Mouse (Mus musculus): ENCODE measurements around the gene Adgrl3. TPM values are rescaled to one million over a fixed set of nuclear protein-coding genes. Genes with fewer than 3 reads are reported as not detected.

The Adgrl3 gene
- polyA plus RNA-seq, 1 experiment from 2014 or later, result 19.4 TPM

- no peak overlapping the region for H3K4me3 ChIP-seq (ENCODE audit: low read depth, low read length)
- H3K36me3 ChIP-seq (ENCODE audit: control insufficient read depth, insufficient read depth, low read length), result no peaks in the 10 kb centered on the region
- peaks cover 32% of the 10 kb centered on the region for H3K27me3 ChIP-seq (ENCODE audit: control insufficient read depth, insufficient read depth, low read length)
- no peak for DNase-seq (ENCODE audit: low spot score)
- no peak overlapping the region for H3K27ac ChIP-seq (ENCODE audit: low read depth, low read length)
- WGBS, result 49% methylated on average over 17 of the region's 17 CpGs
- H3K9me3 ChIP-seq (ENCODE audit: control insufficient read depth, low read length), result no peaks in the 10 kb centered on the region
- no peak overlapping the region for H3K9ac ChIP-seq (ENCODE audit: low read length)
- no peak for ATAC-seq (replicated peaks; ENCODE audit: low FRiP score)
- 0 out of 2 replicates have a peak overlapping the region, but pooled peaks have one; percentile 21 for H3K4me2 ChIP-seq (ENCODE audit: low read depth, low read length, severe bottlenecking)
- H3K4me1 ChIP-seq (replicated peaks; ENCODE audit: control insufficient read depth, insufficient read depth, low read length), result peaks cover 11% of the 10 kb centered on the region; the same call in 1 of the 2 replicates
These were observed 4.2 kb downstream of the Adgrl3 start for GRCm38 (mm10) chr5:81023923-81024715.

DNA sequence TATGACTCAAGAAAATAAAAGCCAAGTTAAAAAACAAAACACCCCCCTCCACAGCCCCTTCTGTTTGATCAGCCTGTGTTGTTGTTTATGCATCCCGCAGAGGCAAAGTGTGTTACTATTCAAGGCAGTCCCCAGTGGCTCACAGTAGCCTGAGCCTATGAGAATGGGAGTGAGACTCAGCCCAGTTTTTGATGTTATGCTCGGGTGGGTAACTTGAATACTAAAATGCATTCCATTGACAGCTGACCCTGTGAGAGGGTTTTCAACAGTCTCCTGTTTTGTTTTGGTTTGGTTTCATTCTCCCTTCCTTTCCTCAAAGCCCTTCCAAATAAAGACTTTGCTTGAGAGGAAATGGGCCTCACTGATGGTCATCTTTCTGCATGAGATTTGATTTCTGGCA, 8.9 kb downstream of the Adgrl3 start:
- Histone ChIP-seq H3K4me3 (ENCODE audit: low read depth, low read length) (no peak overlapping the region), H3K9me3 (ENCODE audit: control insufficient read depth, low read length) (no peaks in the 10 kb centered on the region), H3K36me3 (ENCODE audit: control insufficient read depth, insufficient read depth, low read length) (no peaks in the 10 kb centered on the region), H3K4me1 (replicated peaks; ENCODE audit: control insufficient read depth, insufficient read depth, low read length) (0 out of 2 replicates have a peak, but pooled peaks cover 7% of the 10 kb centered on the region), H3K27me3 (ENCODE audit: control insufficient read depth, insufficient read depth, low read length) (peaks cover 39% of the 10 kb centered on the region), H3K4me2 (ENCODE audit: low read depth, low read length, severe bottlenecking) (no peak overlapping the region), H3K27ac (ENCODE audit: low read depth, low read length) (no peak overlapping the region), H3K9ac (ENCODE audit: low read length) (no peak overlapping the region)
- 9% methylated on average over 2 of the region's 2 CpGs for WGBS
- DNase-seq (ENCODE audit: low spot score), result no peak
- ATAC-seq (replicated peaks; ENCODE audit: low FRiP score), result peak; percentile 87

DNA sequence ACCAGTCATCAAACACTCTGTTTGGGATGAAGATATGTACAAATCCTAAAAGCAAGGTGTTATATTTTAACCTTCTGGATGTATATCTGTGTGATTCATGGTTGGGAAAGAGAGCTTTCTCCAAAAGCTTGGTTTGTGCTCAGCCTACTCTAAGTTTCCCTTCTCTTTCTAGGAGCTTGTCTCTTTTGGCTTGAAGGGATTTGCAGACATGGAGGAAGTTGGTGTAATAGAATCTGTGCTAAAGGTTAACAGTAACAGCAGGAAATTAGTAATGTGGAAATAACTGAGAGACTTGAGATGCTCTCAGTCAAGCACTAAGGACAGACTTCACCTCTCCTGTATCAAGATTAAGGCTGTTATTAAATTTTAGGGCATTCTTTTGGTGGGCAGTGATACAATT, 17.2 kb downstream of the Adgrl3 start:
- H3K9me3 ChIP-seq (ENCODE audit: control insufficient read depth, low read length), result no peaks in the 10 kb centered on the region
- H3K9ac ChIP-seq (ENCODE audit: low read length), result no peak overlapping the region
- no peak overlapping the region for H3K27ac ChIP-seq (ENCODE audit: low read depth, low read length)
- no peaks in the 10 kb centered on the region for H3K36me3 ChIP-seq (ENCODE audit: control insufficient read depth, insufficient read depth, low read length)
- no peaks in the 10 kb centered on the region for H3K4me1 ChIP-seq (replicated peaks; ENCODE audit: control insufficient read depth, insufficient read depth, low read length)
- peaks cover 2% of the 10 kb centered on the region; the same call in 1 of the 2 replicates for H3K27me3 ChIP-seq (ENCODE audit: control insufficient read depth, insufficient read depth, low read length)
- ATAC-seq (replicated peaks; ENCODE audit: low FRiP score) (no peak), DNase-seq (ENCODE audit: low spot score) (no peak)
- no peak overlapping the region for H3K4me3 ChIP-seq (ENCODE audit: low read depth, low read length)
- H3K4me2 ChIP-seq (ENCODE audit: low read depth, low read length, severe bottlenecking), result no peak overlapping the region

GRCm38 (mm10) chr5:81043875-81044274, 23.9 kb downstream of the Adgrl3 start:
- Histone ChIP-seq H3K4me2 (ENCODE audit: low read depth, low read length, severe bottlenecking) (no peak overlapping the region), H3K4me3 (ENCODE audit: low read depth, low read length) (no peak overlapping the region), H3K36me3 (ENCODE audit: control insufficient read depth, insufficient read depth, low read length) (no peaks in the 10 kb centered on the region), H3K9ac (ENCODE audit: low read length) (no peak overlapping the region), H3K27ac (ENCODE audit: low read depth, low read length) (no peak overlapping the region), H3K27me3 (ENCODE audit: control insufficient read depth, insufficient read depth, low read length) (no peaks in the 10 kb centered on the region), H3K4me1 (replicated peaks; ENCODE audit: control insufficient read depth, insufficient read depth, low read length) (no peaks in the 10 kb centered on the region), H3K9me3 (ENCODE audit: control insufficient read depth, low read length) (no peaks in the 10 kb centered on the region)
- ATAC-seq (replicated peaks; ENCODE audit: low FRiP score) (no peak), DNase-seq (ENCODE audit: low spot score) (no peak)

GRCm38 (mm10) chr5:81046128-81046527, 26.2 kb downstream of the Adgrl3 start:
- ATAC-seq (replicated peaks; ENCODE audit: low FRiP score) (no peak), DNase-seq (ENCODE audit: low spot score) (no peak)
- H3K9ac ChIP-seq (ENCODE audit: low read length), result no peak overlapping the region
- H3K4me3 ChIP-seq (ENCODE audit: low read depth, low read length), result no peak overlapping the region
- H3K4me2 ChIP-seq (ENCODE audit: low read depth, low read length, severe bottlenecking), result no peak overlapping the region
- H3K9me3 ChIP-seq (ENCODE audit: control insufficient read depth, low read length), result no peaks in the 10 kb centered on the region
- no peaks in the 10 kb centered on the region for H3K4me1 ChIP-seq (replicated peaks; ENCODE audit: control insufficient read depth, insufficient read depth, low read length)
- H3K27ac ChIP-seq (ENCODE audit: low read depth, low read length), result no peak overlapping the region
- H3K36me3 ChIP-seq (ENCODE audit: control insufficient read depth, insufficient read depth, low read length), result no peaks in the 10 kb centered on the region
- no peaks in the 10 kb centered on the region for H3K27me3 ChIP-seq (ENCODE audit: control insufficient read depth, insufficient read depth, low read length)
- WGBS, result 92% methylated on average over 4 of the region's 4 CpGs

GRCm38 (mm10) chr5:81054628-81055027, 34.7 kb downstream of the Adgrl3 start:
- H3K36me3 ChIP-seq (ENCODE audit: control insufficient read depth, insufficient read depth, low read length), result no peaks in the 10 kb centered on the region
- no peaks in the 10 kb centered on the region for H3K9me3 ChIP-seq (ENCODE audit: control insufficient read depth, low read length)
- no peaks in the 10 kb centered on the region for H3K4me1 ChIP-seq (replicated peaks; ENCODE audit: control insufficient read depth, insufficient read depth, low read length)
- no peak overlapping the region for H3K9ac ChIP-seq (ENCODE audit: low read length)
- no peak overlapping the region for H3K4me2 ChIP-seq (ENCODE audit: low read depth, low read length, severe bottlenecking)
- no peak overlapping the region for H3K4me3 ChIP-seq (ENCODE audit: low read depth, low read length)
- H3K27me3 ChIP-seq (ENCODE audit: control insufficient read depth, insufficient read depth, low read length), result no peaks in the 10 kb centered on the region
- no peak for DNase-seq (ENCODE audit: low spot score)
- H3K27ac ChIP-seq (ENCODE audit: low read depth, low read length), result no peak overlapping the region
- ATAC-seq (replicated peaks; ENCODE audit: low FRiP score), result no peak
- 66% methylated on average over 4 of the region's 4 CpGs for WGBS

GRCm38 (mm10) chr5:81055253-81055652, 35.3 kb downstream of the Adgrl3 start:
- no peak overlapping the region for H3K27ac ChIP-seq (ENCODE audit: low read depth, low read length)
- no peaks in the 10 kb centered on the region for H3K27me3 ChIP-seq (ENCODE audit: control insufficient read depth, insufficient read depth, low read length)
- H3K9me3 ChIP-seq (ENCODE audit: control insufficient read depth, low read length), result no peaks in the 10 kb centered on the region
- WGBS, result 90% methylated on average over 2 of the region's 2 CpGs
- ATAC-seq (replicated peaks; ENCODE audit: low FRiP score) (no peak), DNase-seq (ENCODE audit: low spot score) (no peak)
- no peaks in the 10 kb centered on the region; the same call in 1 of the 2 replicates for H3K4me1 ChIP-seq (replicated peaks; ENCODE audit: control insufficient read depth, insufficient read depth, low read length)
- H3K9ac ChIP-seq (ENCODE audit: low read length), result no peak overlapping the region
- H3K36me3 ChIP-seq (ENCODE audit: control insufficient read depth, insufficient read depth, low read length), result no peaks in the 10 kb centered on the region
- H3K4me2 ChIP-seq (ENCODE audit: low read depth, low read length, severe bottlenecking), result no peak overlapping the region
- H3K4me3 ChIP-seq (ENCODE audit: low read depth, low read length), result no peak overlapping the region

GRCm38 (mm10) chr5:81058122-81058521, 38.2 kb downstream of the Adgrl3 start:
- Histone ChIP-seq H3K27me3 (ENCODE audit: control insufficient read depth, insufficient read depth, low read length) (no peaks in the 10 kb centered on the region), H3K4me2 (ENCODE audit: low read depth, low read length, severe bottlenecking) (no peak overlapping the region), H3K36me3 (ENCODE audit: control insufficient read depth, insufficient read depth, low read length) (no peaks in the 10 kb centered on the region), H3K9me3 (ENCODE audit: control insufficient read depth, low read length) (no peaks in the 10 kb centered on the region), H3K27ac (ENCODE audit: low read depth, low read length) (no peak overlapping the region), H3K4me1 (replicated peaks; ENCODE audit: control insufficient read depth, insufficient read depth, low read length) (no peaks in the 10 kb centered on the region; the same call in 1 of the 2 replicates), H3K9ac (ENCODE audit: low read length) (no peak overlapping the region), H3K4me3 (ENCODE audit: low read depth, low read length) (no peak overlapping the region)
- no peak for ATAC-seq (replicated peaks; ENCODE audit: low FRiP score)
- no peak for DNase-seq (ENCODE audit: low spot score)
- 90% methylated on average over 2 of the region's 2 CpGs for WGBS

- no peaks in the 10 kb centered on the region; the same call in 1 of the 2 replicates for H3K4me1 ChIP-seq (replicated peaks; ENCODE audit: control insufficient read depth, insufficient read depth, low read length)
- no peak overlapping the region for H3K9ac ChIP-seq (ENCODE audit: low read length)
- no peaks in the 10 kb centered on the region for H3K27me3 ChIP-seq (ENCODE audit: control insufficient read depth, insufficient read depth, low read length)
- no peaks in the 10 kb centered on the region for H3K9me3 ChIP-seq (ENCODE audit: control insufficient read depth, low read length)
- no peak overlapping the region for H3K4me2 ChIP-seq (ENCODE audit: low read depth, low read length, severe bottlenecking)
- H3K27ac ChIP-seq (ENCODE audit: low read depth, low read length), result no peak overlapping the region
- H3K4me3 ChIP-seq (ENCODE audit: low read depth, low read length), result no peak overlapping the region
- DNase-seq (ENCODE audit: low spot score), result no peak
- H3K36me3 ChIP-seq (ENCODE audit: control insufficient read depth, insufficient read depth, low read length), result no peaks in the 10 kb centered on the region
- WGBS, result 33% methylated on average over 2 of the region's 2 CpGs
- no peak for ATAC-seq (replicated peaks; ENCODE audit: low FRiP score)
These were observed 41.0 kb downstream of the Adgrl3 start for GRCm38 (mm10) chr5:81060950-81061349.
